Mouse (Mus musculus) neural tube, embryonic 12.5 days (tissue): ENCODE measurements around the gene Cldn5. TPM values are rescaled to one million over a fixed set of nuclear protein-coding genes. Genes with fewer than 3 reads are reported as not detected.

ENCODE experiments used
- ATAC-seq: fragments of 200-750 bp; cut with Nextera tagmentation; 2 replicates; pipeline ENCODE4 v1.8.0; 2017; ENCODE audit warnings: low read depth, mild to moderate bottlenecking, moderate TSS enrichment, moderate library complexity; ENCODE audit not compliant: low FRiP score
- H3K27ac ChIP-seq: fragments of 300-500 bp; sonication (generic); 2 replicates; pipeline ENCODE4 v1.5.1; 2016
- H3K27me3 ChIP-seq: fragments of 300-500 bp; sonication (generic); replicated peaks from 2 replicates; pipeline ENCODE4 v1.6.1; 2016; ENCODE audit warnings: mild to moderate bottlenecking
- H3K36me3 ChIP-seq: fragments of 300-500 bp; sonication (generic); 2 replicates; pipeline ENCODE4 v1.6.1; 2016; ENCODE audit warnings: mild to moderate bottlenecking
- H3K4me1 ChIP-seq: fragments of 300-500 bp; sonication (generic); 2 replicates; pipeline ENCODE4 v1.6.1; 2016
- H3K4me2 ChIP-seq: fragments of 300-500 bp; sonication (generic); replicated peaks from 2 replicates; pipeline ENCODE4 v1.6.1; 2016; ENCODE audit warnings: mild to moderate bottlenecking
- H3K4me3 ChIP-seq: fragments of 300-500 bp; sonication (generic); 2 replicates; pipeline ENCODE4 v1.5.1; 2016
- H3K9ac ChIP-seq: fragments of 300-500 bp; sonication (generic); 2 replicates; pipeline ENCODE4 v1.6.1; 2016; ENCODE audit warnings: mild to moderate bottlenecking
- H3K9me3 ChIP-seq: fragments of 300-500 bp; sonication (generic); 2 replicates; pipeline ENCODE4 v1.6.1; 2016; ENCODE audit warnings: mild to moderate bottlenecking
- WGBS: fragments of 180-500 bp; shearing (Covaris S2); methylation state at CpG from one replicate; pipeline ENCODE4 v1.1.7; 2016; 5-methylcytosine and 5-hydroxymethylcytosine counted together
- polyA plus RNA-seq: library from polyadenylated mRNA; unstranded; fragments of >200 nt; fragmentation: Nextera tagmentation; extraction: Ambion mirVana; gene quantifications from 2 replicates; pipeline ENCODE4 v1.2.1, GENCODE M21; 2016

The Cldn5 gene
- polyA plus RNA-seq, result 54.4 and 57.5 TPM in 2 replicates

DNA sequence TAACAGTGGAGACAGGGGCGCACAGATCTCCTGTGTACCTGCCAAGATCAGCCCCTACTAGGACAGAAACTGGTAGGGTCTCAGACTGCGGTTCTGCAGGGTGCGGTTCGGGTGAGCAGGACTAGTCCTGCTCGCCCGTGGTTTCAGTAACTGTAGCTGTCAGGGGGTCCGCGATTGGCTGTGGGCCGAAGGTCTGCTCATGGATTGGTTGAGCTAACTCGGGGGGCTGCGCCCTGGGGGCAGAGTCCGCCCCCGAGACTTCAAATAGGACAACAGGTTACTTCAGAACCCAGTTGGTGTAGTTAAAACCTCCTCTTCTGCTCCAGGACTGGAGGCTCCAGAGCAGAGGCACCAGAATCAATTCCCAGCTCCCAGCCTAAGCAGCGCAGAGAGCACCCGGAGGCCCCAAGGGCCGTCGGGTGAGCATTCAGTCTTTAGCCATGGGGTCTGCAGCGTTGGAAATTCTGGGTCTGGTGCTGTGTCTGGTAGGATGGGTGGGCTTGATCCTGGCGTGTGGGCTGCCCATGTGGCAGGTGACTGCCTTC is at the start of gene Cldn5:
Cldn5 (plus strand) TSS at position 292 of the 545 bp plus-strand sequence.
- peak within 1 kb of the TSS; percentile 65 for H3K4me2 ChIP-seq
- H3K9me3 ChIP-seq, result no peaks in the 10 kb centered on the region
- WGBS, result 3% methylated on average over 19 of the region's 19 CpGs
- H3K27ac ChIP-seq, result no peak within 1 kb of the TSS
- ATAC-seq, result peak; percentile 17; the same call in 1 of the 2 replicates
- peak within 1 kb of the TSS; percentile 40 for H3K4me3 ChIP-seq
- peaks cover 44% of the 10 kb centered on the region for H3K27me3 ChIP-seq
- H3K4me1 ChIP-seq, result peaks cover 13% of the 10 kb centered on the region
- H3K36me3 ChIP-seq, result no peaks in the 10 kb centered on the region
- H3K9ac ChIP-seq, result peak within 1 kb of the TSS; percentile 47

DNA sequence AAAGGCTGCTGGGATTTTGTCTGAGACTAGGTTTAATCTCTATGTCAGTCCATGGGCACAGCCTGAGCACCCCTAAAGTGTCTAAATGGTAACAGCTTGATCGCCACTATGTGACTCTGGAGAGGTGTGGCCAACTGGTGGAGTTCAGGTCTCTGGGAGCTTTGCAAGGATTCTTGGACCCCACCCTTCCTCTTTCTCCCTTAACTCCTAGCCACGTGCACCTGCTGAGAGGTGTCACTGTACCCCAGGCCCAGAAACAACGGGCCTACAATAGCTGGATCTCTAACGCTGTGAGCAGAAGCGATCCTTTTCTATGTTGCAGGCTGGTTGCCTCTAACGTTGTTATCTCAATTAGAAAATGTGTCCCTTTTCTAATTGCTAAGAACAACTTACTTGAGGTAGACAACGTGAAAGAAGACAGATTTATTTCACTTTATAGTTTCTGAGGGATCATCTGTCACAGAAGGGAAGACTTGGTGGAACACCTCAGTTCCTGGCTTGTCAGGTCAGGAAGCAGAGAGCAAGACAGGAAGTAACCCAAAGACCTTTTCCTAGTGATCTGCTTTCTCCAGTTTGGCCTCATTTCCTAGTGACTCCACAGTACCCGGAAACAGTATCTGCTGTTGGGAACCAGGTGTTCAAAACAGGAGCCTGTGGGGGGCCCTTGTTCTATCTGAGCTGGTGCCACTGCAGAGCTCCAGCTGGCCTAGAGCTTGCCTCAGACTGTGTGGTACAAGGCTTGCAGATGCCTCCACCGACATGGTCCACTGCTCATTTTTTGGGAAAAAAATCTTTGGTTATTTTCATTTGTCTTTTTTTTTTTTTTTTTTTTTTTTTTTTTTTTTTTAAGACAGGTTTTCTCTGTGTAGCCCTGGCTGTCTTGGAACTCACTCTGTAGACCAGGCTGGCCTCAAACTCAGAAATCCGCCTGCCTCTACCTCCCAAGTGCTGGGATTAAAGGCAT is 48.8 kb upstream of the Cldn5 start:
- no peak overlapping the region for H3K9ac ChIP-seq
- no peak overlapping the region for H3K4me2 ChIP-seq
- no peaks in the 10 kb centered on the region for H3K36me3 ChIP-seq
- H3K9me3 ChIP-seq, result no peaks in the 10 kb centered on the region
- 76% methylated on average over 10 of the region's 10 CpGs for WGBS
- H3K27me3 ChIP-seq, result 0 out of 2 replicates have a peak, but pooled peaks cover 3% of the 10 kb centered on the region
- ATAC-seq, result no peak
- no peaks in the 10 kb centered on the region for H3K4me1 ChIP-seq
- H3K27ac ChIP-seq, result no peak overlapping the region
- no peak overlapping the region for H3K4me3 ChIP-seq

DNA sequence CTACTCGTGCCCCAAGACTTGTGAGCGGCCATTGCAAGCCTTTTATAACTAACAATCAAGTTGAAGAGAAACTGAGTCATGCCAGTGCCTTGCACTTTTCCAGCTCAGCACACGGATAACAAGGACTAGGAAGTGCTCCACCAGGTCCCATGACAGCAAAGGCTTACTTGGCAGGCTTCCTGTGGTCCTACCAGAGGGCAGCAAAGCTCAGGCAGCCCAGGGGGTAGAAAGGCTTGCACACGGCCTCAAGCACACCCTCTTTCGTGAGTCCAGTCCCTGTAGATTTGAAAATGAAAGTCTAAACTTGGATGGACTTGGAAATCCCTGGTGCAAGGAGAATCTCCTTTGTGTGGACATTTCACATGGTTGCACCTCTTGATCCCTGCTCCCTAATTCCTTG is 47.5 kb upstream of the Cldn5 start:
- Histone ChIP-seq H3K27me3 (no peaks in the 10 kb centered on the region), H3K4me1 (no peaks in the 10 kb centered on the region), H3K27ac (no peak overlapping the region), H3K36me3 (no peaks in the 10 kb centered on the region), H3K4me2 (no peak overlapping the region), H3K9me3 (no peaks in the 10 kb centered on the region), H3K4me3 (no peak overlapping the region), H3K9ac (no peak overlapping the region)
- no peak for ATAC-seq
- WGBS, result 78% methylated on average over 5 of the region's 5 CpGs

DNA sequence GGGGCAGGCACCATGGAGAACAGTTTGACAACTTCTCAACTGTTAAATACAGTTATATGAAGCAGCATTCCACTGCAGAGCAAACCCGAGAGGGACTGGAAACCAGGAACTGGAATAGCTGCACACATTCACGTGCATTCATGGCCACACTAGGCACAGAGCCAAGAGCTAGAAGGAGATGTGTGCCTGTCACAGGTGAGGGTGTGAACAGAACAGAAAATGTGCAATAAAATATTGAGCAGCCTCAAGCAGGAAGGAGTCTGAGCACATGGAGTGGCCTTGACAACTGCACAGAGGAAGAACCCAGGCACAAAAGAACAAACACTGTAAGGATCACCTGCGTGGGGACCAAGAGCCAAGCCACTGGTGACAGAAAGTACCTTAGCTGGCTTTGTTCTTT is 46.0 kb upstream of the Cldn5 start:
- ATAC-seq, result no peak
- H3K4me2 ChIP-seq, result no peak overlapping the region
- no peak overlapping the region for H3K4me3 ChIP-seq
- H3K36me3 ChIP-seq, result no peaks in the 10 kb centered on the region
- H3K27me3 ChIP-seq, result no peaks in the 10 kb centered on the region
- no peak overlapping the region for H3K27ac ChIP-seq
- H3K9me3 ChIP-seq, result no peaks in the 10 kb centered on the region
- H3K4me1 ChIP-seq, result no peaks in the 10 kb centered on the region
- 85% methylated on average over 3 of the region's 3 CpGs for WGBS
- no peak overlapping the region for H3K9ac ChIP-seq

DNA sequence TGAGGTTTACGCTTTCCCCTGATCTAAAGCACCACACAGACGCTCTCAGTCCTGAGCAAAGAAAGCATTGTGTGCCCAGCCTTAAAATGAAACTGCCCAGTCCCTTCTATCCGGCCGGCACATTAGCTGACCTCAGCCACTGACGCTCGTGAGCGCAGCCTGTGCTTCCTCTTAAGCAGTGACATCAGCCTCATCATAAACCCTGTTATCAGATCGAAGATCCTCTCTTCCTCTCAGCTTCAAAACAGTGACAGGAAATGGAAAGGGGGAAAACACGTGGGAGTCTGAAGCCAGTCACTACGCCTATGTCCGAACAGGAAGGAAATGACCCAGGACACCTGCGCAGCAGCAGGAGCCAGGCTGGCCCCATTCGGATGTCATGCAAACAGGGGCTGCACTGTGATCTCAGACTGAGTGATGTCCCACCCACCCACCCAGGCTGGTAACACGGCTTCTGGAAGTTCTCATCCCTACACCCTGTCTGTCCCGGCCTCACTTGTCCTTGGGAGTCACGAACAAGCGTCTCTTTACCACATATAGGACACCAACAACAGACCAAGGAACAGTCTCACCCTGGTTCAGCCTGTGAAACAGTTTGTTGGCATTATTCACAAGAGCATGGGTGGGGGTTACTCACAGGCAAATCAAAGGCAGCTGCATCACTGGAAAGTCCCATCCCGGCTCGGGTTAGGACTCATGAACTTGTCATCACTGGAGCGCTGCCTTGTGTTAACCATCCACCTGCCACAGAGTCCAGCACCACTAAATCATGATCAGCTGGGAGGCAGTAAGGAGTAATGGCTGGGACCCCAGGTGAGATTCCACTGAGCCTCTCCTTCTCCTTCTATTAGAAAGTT is 43.3 kb upstream of the Cldn5 start:
- H3K4me1 ChIP-seq, result no peaks in the 10 kb centered on the region
- no peaks in the 10 kb centered on the region for H3K27me3 ChIP-seq
- no peak for ATAC-seq
- H3K27ac ChIP-seq, result no peak overlapping the region
- H3K36me3 ChIP-seq, result no peaks in the 10 kb centered on the region
- no peak overlapping the region for H3K9ac ChIP-seq
- WGBS, result 68% methylated on average over 20 of the region's 20 CpGs
- H3K4me3 ChIP-seq, result no peak overlapping the region
- no peaks in the 10 kb centered on the region for H3K9me3 ChIP-seq
- H3K4me2 ChIP-seq, result no peak overlapping the region

DNA sequence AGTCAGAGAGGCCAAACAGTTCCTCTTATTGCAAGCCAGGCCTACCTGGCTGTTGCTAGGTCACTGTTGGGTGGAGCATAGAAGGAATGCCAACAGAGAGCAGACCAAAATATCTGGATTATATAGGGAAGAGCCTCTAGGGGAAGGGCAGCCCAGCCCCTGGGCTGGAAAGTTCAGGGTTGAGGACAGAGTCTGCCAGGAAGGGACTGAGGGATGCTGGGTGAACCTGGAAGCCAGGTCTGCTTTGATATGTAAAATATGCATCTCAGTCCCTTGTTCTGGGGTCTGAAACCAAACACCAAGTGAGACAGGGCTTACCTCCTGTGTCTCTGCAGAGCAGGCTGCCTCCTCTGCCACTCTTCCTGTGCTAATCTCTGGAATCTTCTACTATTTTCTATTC is 38.3 kb upstream of the Cldn5 start:
- ATAC-seq, result no peak
- Histone ChIP-seq H3K9ac (no peak overlapping the region), H3K36me3 (no peaks in the 10 kb centered on the region), H3K4me1 (no peaks in the 10 kb centered on the region), H3K27me3 (no peaks in the 10 kb centered on the region), H3K4me2 (no peak overlapping the region), H3K9me3 (no peaks in the 10 kb centered on the region), H3K4me3 (no peak overlapping the region), H3K27ac (no peak overlapping the region)

DNA sequence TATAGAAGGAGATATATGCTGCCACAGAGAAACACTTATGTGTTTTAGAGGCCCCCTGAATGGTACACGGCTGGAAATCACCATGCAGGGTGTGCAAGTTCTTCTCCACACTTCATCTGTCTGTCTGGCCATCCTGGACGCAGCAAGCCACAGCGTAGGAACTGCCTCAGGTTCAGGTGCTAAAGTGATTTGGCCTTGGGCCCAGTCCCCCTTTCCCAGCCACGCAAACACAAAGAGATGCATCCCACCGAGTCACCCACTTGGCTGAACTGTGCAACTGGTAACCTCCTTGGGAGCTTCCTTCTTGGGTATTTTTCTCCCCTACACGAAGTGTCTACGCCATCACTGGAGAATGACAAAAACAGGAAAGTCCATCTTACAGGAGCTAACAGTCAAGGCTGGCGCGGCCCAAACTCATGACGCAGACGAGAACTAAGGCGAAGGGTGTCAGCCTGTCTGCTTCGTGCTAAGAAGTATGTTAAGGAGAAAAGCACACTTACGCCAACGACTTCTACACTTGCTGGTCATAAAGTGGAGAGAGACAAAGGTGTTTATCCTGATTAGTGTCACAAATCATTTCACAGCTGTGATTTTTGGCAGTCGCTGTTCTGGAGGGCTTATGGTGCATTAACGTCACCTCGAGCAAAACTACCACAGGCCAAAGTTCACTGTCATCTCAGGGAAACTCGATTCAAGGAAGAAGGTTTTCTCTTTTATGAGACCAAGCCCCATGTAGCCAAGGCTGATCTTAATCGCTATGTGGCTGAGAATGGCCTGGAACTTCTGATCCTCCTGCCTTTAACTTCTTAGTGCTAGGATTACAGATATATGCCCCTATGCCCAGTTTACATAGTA is 30.2 kb upstream of the Cldn5 start:
- Histone ChIP-seq H3K4me2 (no peak overlapping the region), H3K27me3 (no peaks in the 10 kb centered on the region), H3K9me3 (no peaks in the 10 kb centered on the region), H3K36me3 (no peaks in the 10 kb centered on the region), H3K4me3 (no peak overlapping the region), H3K27ac (no peak overlapping the region), H3K9ac (no peak overlapping the region), H3K4me1 (no peaks in the 10 kb centered on the region)
- WGBS, result 80% methylated on average over 20 of the region's 20 CpGs
- ATAC-seq, result no peak

DNA sequence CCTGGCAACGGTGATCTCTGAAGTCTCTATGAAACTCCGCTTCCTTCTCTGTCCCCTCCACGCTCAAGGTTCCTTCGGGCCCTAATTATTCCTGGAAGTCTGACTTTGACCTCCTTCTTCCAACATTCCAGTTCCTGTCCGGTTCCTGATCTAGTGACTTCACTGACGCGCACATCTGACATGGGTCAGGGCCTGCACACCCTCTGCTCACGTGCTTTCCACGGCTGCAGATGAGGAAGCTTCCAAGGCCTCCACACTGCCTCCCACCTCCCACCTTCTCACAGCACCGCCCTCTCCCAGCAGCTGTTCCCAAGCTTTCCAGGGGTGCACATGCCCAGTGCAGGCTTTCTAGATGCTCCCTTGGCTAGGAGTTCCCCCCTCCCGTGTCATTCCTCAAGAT is 25.5 kb upstream of the Cldn5 start:
- Histone ChIP-seq H3K9me3 (no peaks in the 10 kb centered on the region), H3K4me3 (no peak overlapping the region), H3K27ac (no peak overlapping the region), H3K9ac (no peak overlapping the region), H3K4me1 (no peaks in the 10 kb centered on the region), H3K36me3 (no peaks in the 10 kb centered on the region), H3K27me3 (no peaks in the 10 kb centered on the region), H3K4me2 (no peak overlapping the region)
- WGBS, result 86% methylated on average over 11 of the region's 11 CpGs
- no peak for ATAC-seq

DNA sequence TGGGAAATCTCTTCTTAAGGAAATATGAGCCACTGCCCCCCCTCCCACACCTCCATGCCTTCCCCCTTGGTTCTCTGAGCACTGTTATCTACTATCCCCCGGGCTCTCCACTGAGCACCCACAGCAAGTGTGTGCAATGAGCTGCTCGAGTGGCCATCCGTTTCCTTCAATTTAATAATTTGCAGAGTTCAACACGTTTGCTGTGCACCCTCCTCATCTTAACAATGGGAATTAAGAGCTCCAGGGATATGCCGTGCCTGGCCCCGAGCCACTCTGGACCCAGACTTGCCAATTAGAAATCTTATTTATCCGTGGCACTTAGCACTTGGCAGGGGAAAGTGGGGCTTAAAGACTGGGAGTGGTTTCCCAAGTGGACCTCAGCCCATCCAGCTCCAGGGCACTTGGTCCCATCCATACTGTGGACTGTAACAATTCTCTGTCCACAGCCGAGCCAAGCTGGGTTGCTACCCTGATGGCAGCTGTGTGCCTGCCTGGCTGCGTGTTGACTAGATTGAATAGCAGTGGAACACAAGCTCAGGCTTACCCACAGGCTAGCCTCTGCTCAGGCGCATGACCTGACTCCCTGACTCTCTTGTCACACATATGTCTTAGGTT is 24.7 kb upstream of the Cldn5 start:
- no peak overlapping the region for H3K9ac ChIP-seq
- no peaks in the 10 kb centered on the region for H3K27me3 ChIP-seq
- WGBS, result 88% methylated on average over 10 of the region's 10 CpGs
- no peak for ATAC-seq
- H3K9me3 ChIP-seq, result no peaks in the 10 kb centered on the region
- H3K36me3 ChIP-seq, result no peaks in the 10 kb centered on the region
- no peaks in the 10 kb centered on the region for H3K4me1 ChIP-seq
- no peak overlapping the region for H3K4me2 ChIP-seq
- H3K27ac ChIP-seq, result no peak overlapping the region
- no peak overlapping the region for H3K4me3 ChIP-seq

DNA sequence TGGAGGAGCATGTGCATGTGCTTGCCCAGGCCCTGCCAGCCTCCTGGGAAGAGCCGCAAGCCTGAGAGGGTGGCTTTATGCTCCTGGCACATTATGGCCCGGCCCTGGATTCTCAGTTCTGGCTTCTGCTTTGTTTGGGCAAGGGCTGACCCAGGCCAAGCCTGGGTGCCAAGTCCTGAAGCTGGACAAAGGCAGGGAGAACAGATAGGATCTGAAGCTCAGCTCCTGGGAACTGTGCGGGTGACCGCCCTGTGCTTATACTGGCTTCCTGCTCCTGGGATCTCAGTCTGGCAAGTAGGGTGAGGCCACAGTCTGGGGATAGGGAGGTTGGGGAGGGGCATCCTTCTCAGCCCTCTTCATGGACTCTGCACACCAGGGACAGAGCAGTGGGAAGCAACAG is 14.9 kb upstream of the Cldn5 start:
- H3K27me3 ChIP-seq, result no peaks in the 10 kb centered on the region
- no peaks in the 10 kb centered on the region; the same call in 1 of the 2 replicates for H3K9me3 ChIP-seq
- H3K4me2 ChIP-seq, result no peak overlapping the region
- WGBS, result 90% methylated on average over 4 of the region's 4 CpGs
- ATAC-seq, result no peak
- no peak overlapping the region for H3K9ac ChIP-seq
- H3K27ac ChIP-seq, result no peak overlapping the region
- no peaks in the 10 kb centered on the region for H3K36me3 ChIP-seq
- H3K4me3 ChIP-seq, result no peak overlapping the region
- H3K4me1 ChIP-seq, result no peaks in the 10 kb centered on the region

DNA sequence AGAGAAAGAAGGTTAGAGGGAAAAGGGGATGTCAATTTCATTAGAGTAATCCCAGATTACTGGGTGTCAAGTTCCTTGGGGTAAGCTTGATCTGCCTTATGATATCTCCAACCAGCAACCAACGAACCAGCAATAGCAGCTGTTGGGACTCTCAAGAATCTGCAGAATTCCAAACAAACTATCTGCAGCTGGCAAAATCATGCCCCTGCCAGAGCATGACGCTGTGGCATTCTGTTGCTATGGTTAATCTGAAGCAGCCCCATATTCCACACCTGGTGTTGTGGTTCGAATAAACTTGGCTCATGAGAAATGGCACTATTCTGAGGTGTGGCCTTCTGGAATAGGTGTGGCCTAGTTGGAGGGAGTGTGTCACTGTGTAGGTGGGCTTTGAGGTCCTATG is 13.7 kb upstream of the Cldn5 start:
- H3K36me3 ChIP-seq, result no peaks in the 10 kb centered on the region
- no peaks in the 10 kb centered on the region; the same call in 1 of the 2 replicates for H3K9me3 ChIP-seq
- no peaks in the 10 kb centered on the region for H3K27me3 ChIP-seq
- no peak for ATAC-seq
- H3K9ac ChIP-seq, result no peak overlapping the region
- H3K4me2 ChIP-seq, result no peak overlapping the region
- 83% methylated on average over 3 of the region's 3 CpGs for WGBS
- H3K4me3 ChIP-seq, result no peak overlapping the region
- H3K27ac ChIP-seq, result no peak overlapping the region
- no peaks in the 10 kb centered on the region for H3K4me1 ChIP-seq
